Mouse (Mus musculus): Measurements from ENCODE around the gene Atp6v0d1.

The Atp6v0d1 gene

GRCm38 (mm10) chr8:105509997-105510735, 55.7 kb downstream of the Atp6v0d1 start:
- no peak for DNase-seq (ENCODE audit: extremely low read depth, low read depth, low spot score)

GRCm38 (mm10) chr8:105508758-105509157, 57.1 kb downstream of the Atp6v0d1 start:
- no peak for DNase-seq (ENCODE audit: extremely low read depth, low read depth, low spot score)

- no peak for DNase-seq (ENCODE audit: extremely low read depth, low read depth, low spot score)
Observed at GRCm38 (mm10) chr8:105506977-105507376, 58.9 kb downstream of the Atp6v0d1 start.

GRCm38 (mm10) chr8:105504617-105505016, 61.2 kb downstream of the Atp6v0d1 start:
- no peak for DNase-seq (ENCODE audit: extremely low read depth, low read depth, low spot score)

GRCm38 (mm10) chr8:105499787-105500186, 66.1 kb downstream of the Atp6v0d1 start:
- no peak for DNase-seq (ENCODE audit: extremely low read depth, low read depth, low spot score)

GRCm38 (mm10) chr8:105496439-105497180, 69.2 kb downstream of the Atp6v0d1 start, which contains the start of gene Zdhhc1:
Gene Zdhhc1 (minus strand): TSS chr8:105496902.
- DNase-seq (ENCODE audit: extremely low read depth, low read depth, low spot score): no peak

GRCm38 (mm10) chr8:105495350-105496302, 70.2 kb downstream of the Atp6v0d1 start:
- DNase-seq (ENCODE audit: extremely low read depth, low read depth, low spot score): no peak

GRCm38 (mm10) chr8:105494566-105494965, 71.3 kb downstream of the Atp6v0d1 start:
- peak; percentile 90 for DNase-seq (ENCODE audit: extremely low read depth, low read depth, low spot score)

- no peak for DNase-seq (ENCODE audit: extremely low read depth, low read depth, low spot score)
Observed at GRCm38 (mm10) chr8:105493495-105493894, 72.4 kb downstream of the Atp6v0d1 start.

- DNase-seq (ENCODE audit: extremely low read depth, low read depth, low spot score): no peak
Observed at GRCm38 (mm10) chr8:105489281-105489680, 76.6 kb downstream of the Atp6v0d1 start.

GRCm38 (mm10) chr8:105488082-105488481, 77.8 kb downstream of the Atp6v0d1 start:
- no peak for DNase-seq (ENCODE audit: extremely low read depth, low read depth, low spot score)

GRCm38 (mm10) chr8:105484392-105484791, 81.5 kb downstream of the Atp6v0d1 start:
- DNase-seq (ENCODE audit: extremely low read depth, low read depth, low spot score): no peak

GRCm38 (mm10) chr8:105484030-105484368, 81.8 kb downstream of the Atp6v0d1 start:
- DNase-seq (ENCODE audit: extremely low read depth, low read depth, low spot score): no peak

- DNase-seq (ENCODE audit: extremely low read depth, low read depth, low spot score): no peak
Observed at GRCm38 (mm10) chr8:105483212-105484029, 82.4 kb downstream of the Atp6v0d1 start.

GRCm38 (mm10) chr8:105482123-105482522, 83.7 kb downstream of the Atp6v0d1 start:
- DNase-seq (ENCODE audit: extremely low read depth, low read depth, low spot score): no peak

GRCm38 (mm10) chr8:105481453-105481852, 84.4 kb downstream of the Atp6v0d1 start:
- DNase-seq (ENCODE audit: extremely low read depth, low read depth, low spot score): no peak

- DNase-seq (ENCODE audit: extremely low read depth, low read depth, low spot score): no peak
Observed at GRCm38 (mm10) chr8:105481013-105481412, 84.8 kb downstream of the Atp6v0d1 start.

GRCm38 (mm10) chr8:105477792-105478191, 88.1 kb downstream of the Atp6v0d1 start:
- no peak for DNase-seq (ENCODE audit: extremely low read depth, low read depth, low spot score)

- no peak for DNase-seq (ENCODE audit: extremely low read depth, low read depth, low spot score)
Observed at GRCm38 (mm10) chr8:105476628-105477413, 89.0 kb downstream of the Atp6v0d1 start.

- DNase-seq (ENCODE audit: extremely low read depth, low read depth, low spot score): no peak
Observed at GRCm38 (mm10) chr8:105476161-105476560, 89.7 kb downstream of the Atp6v0d1 start.

All from fat pad, adult 2 months (tissue).